ENCODE assay signal across 20 mouse cellular contexts in the genomic region with DNA sequence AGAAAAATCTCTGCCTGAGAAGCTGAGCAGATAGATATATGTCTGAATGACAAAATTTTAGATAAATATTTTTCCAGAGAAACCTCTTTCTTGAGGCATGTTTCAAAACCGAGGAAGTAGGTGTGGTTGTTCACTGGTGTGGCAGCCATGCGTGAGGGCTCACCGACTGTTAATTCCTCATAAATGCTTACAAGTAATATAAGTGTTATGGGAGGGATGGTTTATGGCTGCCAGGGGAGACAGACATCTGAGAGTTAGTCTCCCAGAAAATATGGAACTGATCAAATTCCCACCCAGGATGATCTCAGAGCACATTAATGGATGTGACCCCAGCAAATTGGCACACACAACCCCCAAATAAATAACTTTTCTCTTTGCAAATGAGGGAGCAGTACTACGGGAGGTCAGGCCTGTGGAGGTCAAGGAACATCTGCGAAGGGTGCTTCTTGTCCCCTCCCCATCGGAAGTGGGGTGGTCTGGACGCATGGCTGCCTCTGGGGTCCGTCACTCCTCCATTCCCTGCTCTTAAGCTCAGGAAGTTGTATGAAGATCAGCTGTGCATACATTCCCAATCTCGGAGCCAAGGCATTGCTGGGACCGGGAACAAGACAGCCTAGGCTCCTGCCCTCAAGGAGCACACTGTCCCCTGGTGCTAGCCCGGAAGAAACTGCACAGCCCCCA.
DNase-seq lines count a peak whose midpoint lies in the region; ATAC-seq and TF ChIP-seq lines count a peak whose summit lies in the region.
"Had no signal": no experiment of that assay in that cellular context is flagged by ENCODE, and none has a peak within 500 bp of the region (broad histone marks: within the 10 kb centered on the region; RNA-seq: fewer than 3 reads in every experiment).

No protein-coding gene starts in this region.

- H3K4me1 ChIP-seq in kidney, embryonic 16.5 days (ENCODE audit: insufficient read depth, low read length) = peaks cover 31% of the 10 kb centered on the region
- H3K4me1 ChIP-seq in lung, postnatal 0 days (ENCODE audit: insufficient read depth, low read depth, low read length) = peaks cover 4% of the 10 kb centered on the region; the same call in 1 of the 2 replicates

- no peak overlapping the region for H3K4me2 ChIP-seq in kidney, embryonic 16.5 days (replicated peaks; ENCODE audit: low read depth, low read length)
- H3K4me2 ChIP-seq in lung, postnatal 0 days (replicated peaks; ENCODE audit: low read depth, low read length) = no peak overlapping the region
- H3K4me2 ChIP-seq: forebrain, embryonic 13.5 days; hindbrain, embryonic 12.5 days had no signal

- DNase-seq in kidney, postnatal 25 days = no peak
- DNase-seq in kidney, postnatal 4 days = peak; percentile 70 to 79
- DNase-seq in kidney, adult 11 months = no peak
- DNase-seq in lung, postnatal 0 days (ENCODE audit: low spot score) = peak; percentile 77
- no peak for DNase-seq in lung, adult 18-20 months
- DNase-seq: adrenal gland, adult 8-10 months; adrenal gland, postnatal 36 days; cerebellum, adult 2 months; cerebellum, postnatal 10 days; forebrain, postnatal 0 days; gastrocnemius, postnatal 25 days; heart, adult 18-20 months; heart, postnatal 10 days; heart, postnatal 4 days had no signal

- peak; percentile 83 for ATAC-seq in kidney, embryonic 16.5 days (ENCODE audit: low FRiP score, low TSS enrichment)
- ATAC-seq in lung, postnatal 0 days = peak; percentile 80
- ATAC-seq: forebrain, embryonic 13.5 days; forebrain, postnatal 0 days had no signal

- no peak overlapping the region for H3K4me3 ChIP-seq in kidney, embryonic 16.5 days (ENCODE audit: low read length)
- no peak overlapping the region for H3K4me3 ChIP-seq in lung, postnatal 0 days (ENCODE audit: low read depth, low read length)
- H3K4me3 ChIP-seq: embryonic facial prominence, embryonic 10.5 days; forebrain, embryonic 13.5 days; heart, embryonic 10.5 days; hindbrain, embryonic 12.5 days had no signal

- TF ChIP-seq CTCF in lung, postnatal 0 days (IDR thresholded peaks at IDR 0.05) = no peak

- H3K9ac ChIP-seq in kidney, embryonic 16.5 days (replicated peaks; ENCODE audit: low read length) = no peak overlapping the region
- H3K9ac ChIP-seq in lung, postnatal 0 days (replicated peaks; ENCODE audit: low read depth) = no peak overlapping the region
- H3K9ac ChIP-seq: forebrain, embryonic 13.5 days; forebrain, postnatal 0 days; hindbrain, embryonic 12.5 days had no signal

- 0 out of 2 replicates have a peak overlapping the region, but pooled peaks have one; percentile 37 for H3K27ac ChIP-seq in kidney, embryonic 16.5 days (ENCODE audit: low read length)
- H3K27ac ChIP-seq in lung, postnatal 0 days (ENCODE audit: low read length) = no peak overlapping the region
- H3K27ac ChIP-seq: embryonic facial prominence, embryonic 10.5 days; forebrain, embryonic 13.5 days; heart, embryonic 10.5 days; hindbrain, embryonic 12.5 days had no signal

- no peak for TF ChIP-seq EP300 in lung, postnatal 0 days (IDR thresholded peaks at IDR 0.05)

- no peaks in the 10 kb centered on the region for H3K36me3 ChIP-seq in kidney, embryonic 16.5 days (ENCODE audit: insufficient read depth, low read length)
- no peaks in the 10 kb centered on the region for H3K36me3 ChIP-seq in lung, postnatal 0 days (ENCODE audit: insufficient read depth, low read length)
- H3K36me3 ChIP-seq: embryonic facial prominence, embryonic 10.5 days; G1E; heart, embryonic 10.5 days; hindbrain, embryonic 12.5 days had no signal

- no peaks in the 10 kb centered on the region for H3K9me3 ChIP-seq in kidney, embryonic 16.5 days (ENCODE audit: low read length)
- no peaks in the 10 kb centered on the region for H3K9me3 ChIP-seq in lung, postnatal 0 days (ENCODE audit: low read length)
- H3K9me3 ChIP-seq: embryonic facial prominence, embryonic 10.5 days; forebrain, embryonic 13.5 days; G1E; heart, embryonic 10.5 days; hindbrain, embryonic 12.5 days had no signal

- 38% methylated on average over 11 of the region's 11 CpGs for WGBS in kidney, embryonic 16.5 days
- 60% methylated on average over 11 of the region's 11 CpGs for WGBS in lung, postnatal 0 days

- 0 out of 2 replicates have a peak, but pooled peaks cover 2% of the 10 kb centered on the region for H3K27me3 ChIP-seq in kidney, embryonic 16.5 days (ENCODE audit: insufficient read depth, low read length)
- H3K27me3 ChIP-seq in lung, postnatal 0 days (replicated peaks; ENCODE audit: insufficient read depth, low read length) = no peaks in the 10 kb centered on the region

Comparison
In these comparisons a context has a peak if more than half of its experiments do, and no peak if none do; other contexts are left out.
1. DNase-seq: peak in kidney, postnatal 4 days (2 of 2) and lung, postnatal 0 days (single experiment); none in kidney, postnatal 25 days (0 of 2), kidney, adult 11 months (single experiment) and lung, adult 18-20 months (0 of 2).